Mouse (Mus musculus) left cerebral cortex, adult 8-10 months (tissue): ENCODE results near the gene Gpr152. TPM values are rescaled to one million over a fixed set of nuclear protein-coding genes. Genes with fewer than 3 reads are reported as not detected.

Experiments used
- total RNA-seq, 4 experiments: library from RNA; stranded (reverse); gene quantifications; 2 replicates each; pipeline ENCODE4 v1.2.4; 2022

Gpr152 gene
- total RNA-seq, 4 experiments from 2014 or later = 0.08 TPM; not detected in 3

Other genes starting within 250 kb of the Gpr152 start
- 10 to 100 TPM; 14.9 to 26.1 (median 21.5) TPM for gene Tcirg1, start 232.7 kb upstream of the Gpr152 start, total RNA-seq
- gene Ndufs8, start 227.0 kb upstream of the Gpr152 start, total RNA-seq = 100 to 1,000 TPM; 136 to 159 (median 145) TPM
- 1 to 10 TPM; 3.4 to 5.5 (median 5.1) TPM for gene Aldh3b1, start 210.0 kb upstream of the Gpr152 start, total RNA-seq
- gene Unc93b1, start 204.6 kb upstream of the Gpr152 start, total RNA-seq = 10 to 100 TPM; 13.4 to 30.8 (median 20.0) TPM
- gene Aldh3b3, start 181.1 kb upstream of the Gpr152 start, total RNA-seq = under 1 TPM in 2 of 4 experiments, not detected in 2; 0.44 to 0.50 TPM
- gene Aldh3b2, start 167.5 kb upstream of the Gpr152 start, total RNA-seq = 1 to 10 TPM in 1 of 4 experiments, under 1 TPM in 3; 0.80 to 1.3 (median 0.91) TPM
- 1 to 10 TPM; 2.9 to 5.0 (median 4.5) TPM for gene Acy3, start 153.2 kb upstream of the Gpr152 start, total RNA-seq
- not detected for gene Tbx10, start 147.0 kb upstream of the Gpr152 start, total RNA-seq
- 10 to 100 TPM in 1 of 4 experiments, 1 to 10 TPM in 3; 7.4 to 10.5 (median 8.9) TPM for gene Nudt8, start 139.2 kb upstream of the Gpr152 start, total RNA-seq
- 1 to 10 TPM in 2 of 4 experiments, under 1 TPM in 2; 0.76 to 1.3 (median 1.1) TPM for gene Gm49405, start 139.2 kb upstream of the Gpr152 start, total RNA-seq
- 10 to 100 TPM in 1 of 4 experiments, 1 to 10 TPM in 3; 3.9 to 11.7 (median 4.1) TPM for gene Doc2g, start 136.5 kb upstream of the Gpr152 start, total RNA-seq
- 100 to 1,000 TPM; 243 to 273 (median 258) TPM for gene Ndufv1, start 127.0 kb upstream of the Gpr152 start, total RNA-seq
- 100 to 1,000 TPM; 405 to 436 (median 416) TPM for gene Gstp1, start 101.8 kb upstream of the Gpr152 start, total RNA-seq
- 10 to 100 TPM; 43.0 to 73.3 (median 55.7) TPM for gene Gstp2, start 93.8 kb upstream of the Gpr152 start, total RNA-seq
- not detected for gene Gstp3, start 80.2 kb upstream of the Gpr152 start, total RNA-seq
- gene Cabp2, start 58.2 kb upstream of the Gpr152 start, total RNA-seq = not detected
- 10 to 100 TPM; 20.2 to 28.9 (median 23.4) TPM for gene Cdk2ap2, start 42.6 kb upstream of the Gpr152 start, total RNA-seq
- 100 to 1,000 TPM; 199 to 206 (median 205) TPM for gene Pitpnm1, start 39.8 kb upstream of the Gpr152 start, total RNA-seq
- 100 to 1,000 TPM; 120 to 143 (median 134) TPM for gene Aip, start 13.9 kb upstream of the Gpr152 start, total RNA-seq
- gene Cabp4, start 4.2 kb downstream of the Gpr152 start, total RNA-seq = under 1 TPM in 3 of 4 experiments, not detected in 1; 0.17 to 0.37 (median 0.34) TPM
- 10 to 100 TPM; 86.9 to 98.0 (median 92.5) TPM for gene Coro1b, start 8.8 kb downstream of the Gpr152 start, total RNA-seq
- gene Ptprcap, start 13.8 kb downstream of the Gpr152 start, total RNA-seq = 1 to 10 TPM; 1.6 to 2.2 (median 1.8) TPM
- 10 to 100 TPM; 28.6 to 39.6 (median 34.1) TPM for gene Rps6kb2, start 23.6 kb downstream of the Gpr152 start, total RNA-seq
- gene Carns1, start 35.7 kb downstream of the Gpr152 start, total RNA-seq = 10 to 100 TPM; 12.6 to 15.0 (median 13.4) TPM
- 1 to 10 TPM; 1.6 to 3.3 (median 2.7) TPM for gene Tbc1d10c, start 51.5 kb downstream of the Gpr152 start, total RNA-seq
- gene Ppp1ca, start 52.3 kb downstream of the Gpr152 start, total RNA-seq = 100 to 1,000 TPM; 310 to 356 (median 326) TPM
- gene Rad9a, start 61.9 kb downstream of the Gpr152 start, total RNA-seq = 10 to 100 TPM in 3 of 4 experiments, 1 to 10 TPM in 1; 9.9 to 12.1 (median 11.0) TPM
- gene Clcf1, start 74.5 kb downstream of the Gpr152 start, total RNA-seq = 1 to 10 TPM in 2 of 4 experiments, under 1 TPM in 2; 0.65 to 2.4 (median 1.2) TPM
- gene AC109138.7, start 74.6 kb downstream of the Gpr152 start, total RNA-seq = not detected
- 10 to 100 TPM; 16.1 to 23.6 (median 22.1) TPM for gene Pold4, start 92.1 kb downstream of the Gpr152 start, total RNA-seq
- gene Ssh3, start 129.4 kb downstream of the Gpr152 start, total RNA-seq = 10 to 100 TPM; 40.6 to 55.7 (median 51.5) TPM
- gene Ankrd13d, start 143.3 kb downstream of the Gpr152 start, total RNA-seq = 10 to 100 TPM; 60.1 to 72.5 (median 69.0) TPM
- 100 to 1,000 TPM; 191 to 210 (median 203) TPM for gene Grk2, start 166.4 kb downstream of the Gpr152 start, total RNA-seq